Mouse (Mus musculus) hindbrain, embryonic 11.5 days (tissue): ENCODE measurements around the gene Amt. TPM values are rescaled to one million over a fixed set of nuclear protein-coding genes. Genes with fewer than 3 reads are reported as not detected.
A peak's percentile ranks its signal among the peaks of the same experiment; 100 is the strongest.
"Not testable (repeated sequence)": the region's sequence is repeated elsewhere in the genome, so short reads cannot be mapped to it uniquely, and the experiment has no call there.

Source experiments
- ATAC-seq: fragments of 200-750 bp; cut with Nextera tagmentation; 2 replicates; pipeline ENCODE4 v1.8.0; 2017; ENCODE audit warnings: mild to moderate bottlenecking, moderate TSS enrichment, moderate library complexity; ENCODE audit not compliant: low FRiP score
- DNase-seq: peaks from one replicate; pipeline ENCODE4 v3.0.0-alpha.2; 2015; ENCODE audit warnings: low spot score
- H3K27ac ChIP-seq: fragments of 300-500 bp; sonication (generic); 2 replicates; pipeline ENCODE4 v1.5.1; 2014; ENCODE audit warnings: mild to moderate bottlenecking, low read depth, low read length
- H3K27me3 ChIP-seq: fragments of 300-500 bp; sonication (generic); 2 replicates; pipeline ENCODE4 v1.6.1; 2014; ENCODE audit warnings: mild to moderate bottlenecking, low read length, moderate library complexity, mixed read lengths; ENCODE audit not compliant: control insufficient read depth, insufficient read depth
- H3K36me3 ChIP-seq: fragments of 300-500 bp; sonication (generic); 2 replicates; pipeline ENCODE4 v1.6.1; 2014; ENCODE audit warnings: mild to moderate bottlenecking, low read length, moderate library complexity, mixed read lengths; ENCODE audit not compliant: control insufficient read depth, insufficient read depth
- H3K4me1 ChIP-seq: fragments of 300-500 bp; sonication (generic); replicated peaks from 2 replicates; pipeline ENCODE4 v1.6.1; 2014; ENCODE audit warnings: low read length, mixed read lengths; ENCODE audit not compliant: control insufficient read depth, insufficient read depth
- H3K4me2 ChIP-seq: fragments of 300-500 bp; sonication (generic); replicated peaks from 2 replicates; pipeline ENCODE4 v1.6.1; 2014; ENCODE audit warnings: mild to moderate bottlenecking, low read depth, low read length
- H3K4me3 ChIP-seq: fragments of 300-500 bp; sonication (generic); 2 replicates; pipeline ENCODE4 v1.5.1; 2014; ENCODE audit warnings: low read depth, low read length
- H3K9ac ChIP-seq: fragments of 300-500 bp; sonication (generic); 2 replicates; pipeline ENCODE4 v1.6.1; 2014; ENCODE audit warnings: low read depth, low read length
- H3K9me3 ChIP-seq: fragments of 300-500 bp; sonication (generic); 2 replicates; pipeline ENCODE4 v1.6.1; 2016; ENCODE audit warnings: low read length; ENCODE audit not compliant: control insufficient read depth
- WGBS: fragments of 180-500 bp; shearing (Covaris S2); extraction: QIAGEN DNeasy Blood & Tissue Kit; methylation state at CpG from one replicate; pipeline ENCODE4 v1.1.7; 2014; 5-methylcytosine and 5-hydroxymethylcytosine counted together
- polyA plus RNA-seq: library from polyadenylated mRNA; unstranded; fragments of >200 nt; fragmentation: Nextera tagmentation; extraction: Ambion mirVana; gene quantifications from 2 replicates; pipeline ENCODE4 v1.2.1, GENCODE M21; 2014

The Amt gene
- polyA plus RNA-seq, 1 experiment from 2014 or later, result 23.8 TPM

DNA sequence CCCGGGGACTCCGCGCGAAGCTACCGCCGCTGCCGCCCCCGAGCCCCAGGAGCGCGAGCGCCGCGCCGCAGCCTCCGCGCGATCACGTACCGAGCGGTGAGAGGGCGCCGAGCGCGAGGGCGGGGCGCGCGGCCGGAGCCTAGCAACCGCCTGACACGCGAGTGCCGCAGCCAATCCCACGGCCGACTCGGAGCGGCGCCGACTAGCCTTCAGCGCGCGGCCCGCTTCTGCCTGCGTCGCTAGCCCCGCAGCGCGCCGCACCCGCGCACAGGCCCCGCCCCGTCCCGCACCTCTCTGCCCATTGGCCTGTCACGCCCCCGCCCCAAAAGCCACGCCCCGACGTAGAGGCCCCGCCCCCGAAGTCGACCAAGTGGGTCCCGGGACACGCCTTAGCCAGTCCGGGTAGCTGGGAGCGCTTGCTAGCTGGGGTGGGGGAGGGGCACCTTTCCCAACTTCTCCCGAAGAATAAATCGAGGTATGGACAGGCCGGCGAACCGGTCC, 32.9 kb upstream of the Amt start, which contains the start of gene Dag1:
Gene Dag1, minus strand, starts transcription at position 269 of the 501 bp plus-strand sequence.
- Histone ChIP-seq H3K27ac (peak within 1 kb of the TSS; percentile 84), H3K4me3 (peak within 1 kb of the TSS; percentile 87), H3K36me3 (no peaks in the 10 kb centered on the region), H3K9me3 (no peaks in the 10 kb centered on the region), H3K9ac (peak within 1 kb of the TSS; percentile 87), H3K4me2 (peak within 1 kb of the TSS; percentile 80), H3K4me1 (no peaks in the 10 kb centered on the region), H3K27me3 (no peaks in the 10 kb centered on the region)
- ATAC-seq (peak; percentile 98), DNase-seq (peak; percentile 99)
- under 1% methylated on average over 56 of the region's 71 CpGs for WGBS

DNA sequence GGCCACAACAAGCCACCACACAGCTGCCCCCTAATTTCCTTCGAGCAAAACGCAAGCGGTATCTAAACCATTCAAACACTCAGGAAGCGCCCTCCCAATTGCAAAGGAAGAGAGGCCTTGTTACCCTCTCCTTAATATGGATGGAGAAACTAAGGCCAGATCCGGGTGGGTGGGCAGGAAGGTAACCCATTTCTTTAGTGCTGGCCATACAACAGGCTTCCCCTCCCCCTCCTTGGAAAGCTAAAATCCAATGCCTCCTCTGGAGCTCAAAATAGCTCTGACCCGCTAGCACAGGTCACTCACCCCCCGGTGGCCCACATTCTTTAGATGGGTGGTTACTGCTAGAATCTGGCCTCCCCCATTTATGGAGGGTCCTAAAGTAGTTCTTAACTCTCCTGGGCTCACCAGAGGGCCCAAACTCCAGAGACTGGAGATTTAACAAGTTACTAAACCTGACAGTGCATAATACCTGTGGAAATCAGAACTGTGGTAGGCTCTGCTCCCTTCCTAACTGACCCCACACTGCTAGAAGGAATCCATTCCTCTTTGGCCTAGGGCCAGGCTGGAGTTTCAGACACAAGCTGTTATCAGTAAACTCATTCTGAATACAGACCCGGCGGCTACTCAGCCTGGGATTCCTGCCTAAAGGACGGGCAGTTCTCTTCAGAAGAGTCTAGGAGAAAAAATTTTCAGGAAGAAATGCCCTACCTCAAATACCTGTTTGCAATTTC, 32.3 kb upstream of the Amt start:
- Histone ChIP-seq H3K4me2 (peak overlapping the region; percentile 80), H3K27me3 (no peaks in the 10 kb centered on the region), H3K9ac (peak overlapping the region; percentile 45; the same call in 1 of the 2 replicates), H3K27ac (peak overlapping the region; percentile 67), H3K9me3 (no peaks in the 10 kb centered on the region), H3K4me3 (peak overlapping the region; percentile 87), H3K4me1 (no peaks in the 10 kb centered on the region), H3K36me3 (no peaks in the 10 kb centered on the region)
- WGBS, result 17% methylated on average over 10 of the region's 10 CpGs
- DNase-seq (no peak), ATAC-seq (peak; percentile 61)

DNA sequence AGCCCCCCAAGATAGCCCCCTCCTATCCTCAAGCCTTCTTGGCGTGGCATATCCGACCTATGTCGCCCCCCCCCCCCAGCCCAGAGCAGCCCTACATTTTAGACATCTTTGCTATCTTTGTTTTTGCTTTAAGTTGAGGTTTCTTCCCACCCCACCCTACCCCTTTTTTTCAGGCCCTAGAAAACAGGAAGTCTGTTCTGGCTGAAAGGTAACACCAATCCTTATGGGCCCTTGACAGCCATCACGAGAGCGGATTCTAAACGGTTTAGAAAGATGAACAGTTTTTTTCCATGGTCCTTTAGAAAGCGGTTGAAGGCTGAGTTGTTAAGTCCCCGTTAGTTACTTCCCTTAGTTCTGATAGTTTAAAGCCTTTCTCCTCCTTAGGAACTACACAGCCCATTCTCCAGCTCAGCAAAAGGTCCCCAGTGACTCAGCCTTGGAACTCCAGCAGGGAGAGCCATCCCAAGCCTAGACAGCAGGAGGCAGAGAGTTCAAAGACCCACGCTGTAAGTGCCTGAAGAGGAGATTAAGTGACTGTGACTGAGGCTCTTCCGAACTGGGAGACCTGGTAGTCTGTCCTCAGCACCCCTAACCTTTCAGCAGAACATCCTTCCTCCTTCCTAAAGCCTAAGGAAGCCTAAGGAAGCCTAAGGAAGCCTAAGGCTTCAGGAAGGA, 30.3 kb upstream of the Amt start:
- H3K9me3 ChIP-seq, result no peaks in the 10 kb centered on the region
- WGBS, result 68% methylated on average over 10 of the region's 10 CpGs
- no peak overlapping the region for H3K4me3 ChIP-seq

DNA sequence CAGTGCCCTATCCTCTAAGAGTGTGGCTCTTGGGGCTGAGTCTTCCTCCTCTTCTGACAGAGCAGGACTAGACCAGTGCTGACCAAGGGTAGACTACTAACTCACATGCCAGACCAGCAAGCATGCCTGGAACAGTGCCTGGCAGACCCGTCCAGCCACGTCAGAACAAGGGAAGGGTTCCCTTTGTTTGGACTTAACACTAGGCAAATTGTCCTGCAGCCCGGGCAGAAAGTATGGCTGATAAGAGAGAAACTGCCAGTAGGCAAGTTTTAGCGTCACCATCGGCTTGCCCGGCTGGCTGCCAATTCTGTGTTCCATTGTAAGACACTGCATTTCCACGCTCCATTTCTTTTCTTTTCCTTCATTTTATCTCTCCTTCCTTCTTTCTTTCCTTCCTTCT, 29.0 kb upstream of the Amt start:
- no peaks in the 10 kb centered on the region for H3K4me1 ChIP-seq
- WGBS, result 88% methylated on average over 7 of the region's 7 CpGs
- H3K9me3 ChIP-seq, result no peaks in the 10 kb centered on the region
- H3K27me3 ChIP-seq, result no peaks in the 10 kb centered on the region
- H3K36me3 ChIP-seq, result no peaks in the 10 kb centered on the region
- H3K4me3 ChIP-seq, result no peak overlapping the region
- H3K27ac ChIP-seq, result no peak overlapping the region
- ATAC-seq (no peak), DNase-seq (no peak)
- H3K4me2 ChIP-seq, result no peak overlapping the region
- no peak overlapping the region for H3K9ac ChIP-seq

More for the DNA sequence above, 30.3 kb upstream of the Amt start:
- no peaks in the 10 kb centered on the region for H3K36me3 ChIP-seq
- no peaks in the 10 kb centered on the region for H3K27me3 ChIP-seq
- no peak overlapping the region for H3K27ac ChIP-seq
- ATAC-seq (no peak), DNase-seq (no peak)
- H3K9ac ChIP-seq, result no peak overlapping the region
- no peak overlapping the region for H3K4me2 ChIP-seq
- no peaks in the 10 kb centered on the region for H3K4me1 ChIP-seq

DNA sequence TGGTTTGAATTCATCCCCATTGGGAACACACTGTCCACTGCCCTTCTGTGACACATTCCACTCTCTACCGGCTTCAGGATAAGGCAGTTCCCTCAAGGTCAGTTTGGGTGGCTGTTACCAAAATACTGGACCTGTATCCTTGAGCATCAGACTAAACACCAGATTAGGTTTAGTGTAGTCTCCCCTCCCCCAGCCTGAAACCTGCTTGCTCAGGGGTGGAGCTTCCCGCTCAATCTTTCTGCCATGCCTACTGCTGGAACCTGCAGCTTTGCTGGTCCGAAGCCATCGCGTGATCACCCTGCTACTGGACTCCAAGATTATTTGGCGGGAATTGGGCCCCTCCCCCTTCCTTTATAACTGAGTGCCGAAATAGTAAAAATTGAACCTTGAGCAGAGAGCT, 28.0 kb upstream of the Amt start:
- H3K27me3 ChIP-seq, H3K4me3 ChIP-seq, H3K36me3 ChIP-seq, DNase-seq, H3K9me3 ChIP-seq, H3K27ac ChIP-seq, H3K9ac ChIP-seq, H3K4me2 ChIP-seq, ATAC-seq, H3K4me1 ChIP-seq: not testable (repeated sequence)
- 90% methylated on average over 6 of the region's 7 CpGs for WGBS

DNA sequence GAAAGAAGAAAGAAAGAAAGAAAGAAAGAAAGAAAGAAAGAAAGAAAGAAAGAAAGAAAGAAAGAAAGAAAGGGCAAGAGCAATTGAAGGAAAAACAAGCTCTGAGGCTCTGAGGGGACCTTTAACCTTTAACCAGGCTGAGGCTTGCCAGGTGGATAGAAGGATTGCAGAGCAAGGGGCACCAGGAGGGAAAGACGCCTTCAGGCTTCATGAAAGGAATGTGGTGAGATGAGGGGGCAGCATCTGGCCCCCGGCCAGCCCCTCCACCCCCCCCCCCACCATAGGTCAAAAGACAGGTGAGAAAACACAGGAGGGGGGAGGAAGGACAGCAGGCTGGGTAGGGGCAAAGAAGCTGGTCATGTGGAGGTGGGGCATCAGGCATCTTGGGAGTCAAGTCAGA, 24.7 kb upstream of the Amt start:
- Histone ChIP-seq H3K9ac (no peak overlapping the region), H3K27ac (no peak overlapping the region), H3K4me3 (no peak overlapping the region), H3K4me1 (no peaks in the 10 kb centered on the region), H3K27me3 (no peaks in the 10 kb centered on the region), H3K36me3 (no peaks in the 10 kb centered on the region), H3K9me3 (no peaks in the 10 kb centered on the region), H3K4me2 (no peak overlapping the region)
- ATAC-seq (no peak), DNase-seq (no peak)
- 46% methylated on average over 2 of the region's 2 CpGs for WGBS

DNA sequence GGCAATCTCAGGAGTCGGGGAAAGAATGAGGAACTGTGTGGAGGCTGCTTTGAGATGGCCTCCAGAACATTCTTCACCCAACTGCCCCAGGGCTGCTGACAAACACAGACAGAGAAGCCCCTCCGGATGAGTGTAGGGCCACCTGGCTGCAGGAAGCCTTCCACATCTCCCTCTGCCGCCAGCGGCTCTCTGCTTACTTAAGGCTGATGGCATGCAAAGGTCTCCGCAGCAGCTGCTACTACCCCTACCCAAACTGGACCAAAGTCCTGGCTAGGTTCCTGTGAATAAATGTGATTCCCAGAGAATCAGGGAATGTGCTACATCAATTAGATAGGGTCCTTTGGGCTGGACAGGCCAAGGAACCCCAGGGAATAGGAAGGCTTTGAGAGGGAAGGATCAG, 24.0 kb upstream of the Amt start:
- ATAC-seq, result no peak
- no peaks in the 10 kb centered on the region for H3K4me1 ChIP-seq
- no peaks in the 10 kb centered on the region for H3K36me3 ChIP-seq
- H3K27ac ChIP-seq, result no peak overlapping the region
- H3K4me2 ChIP-seq, result no peak overlapping the region
- no peak for DNase-seq
- no peak overlapping the region for H3K9ac ChIP-seq
- H3K4me3 ChIP-seq, result no peak overlapping the region
- H3K9me3 ChIP-seq, result no peaks in the 10 kb centered on the region
- 80% methylated on average over 5 of the region's 5 CpGs for WGBS
- no peaks in the 10 kb centered on the region for H3K27me3 ChIP-seq

DNA sequence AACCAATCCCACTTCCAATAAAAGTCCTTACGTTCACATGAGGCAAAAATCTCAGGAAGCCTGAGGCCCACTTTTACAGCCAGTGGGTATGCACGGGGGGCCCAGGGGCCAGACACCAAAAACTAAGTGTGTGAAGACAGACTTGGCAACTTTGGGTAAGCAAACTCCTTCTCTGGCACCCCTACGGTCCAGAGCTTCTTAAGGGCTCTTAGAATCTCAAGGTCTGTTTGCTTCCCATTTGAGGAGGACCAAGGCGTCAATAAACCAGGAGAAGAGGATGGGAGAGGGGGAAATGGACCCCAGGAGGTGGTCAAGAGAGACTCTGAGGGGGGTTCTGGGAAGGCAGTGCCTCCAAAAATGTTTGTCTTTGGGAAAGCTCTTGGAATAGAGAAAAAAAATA, 23.2 kb upstream of the Amt start:
- Histone ChIP-seq H3K9ac (no peak overlapping the region), H3K27ac (no peak overlapping the region), H3K4me2 (no peak overlapping the region), H3K36me3 (no peaks in the 10 kb centered on the region), H3K27me3 (no peaks in the 10 kb centered on the region), H3K4me1 (no peaks in the 10 kb centered on the region), H3K4me3 (no peak overlapping the region), H3K9me3 (no peaks in the 10 kb centered on the region)
- WGBS, result 84% methylated on average over 4 of the region's 4 CpGs
- DNase-seq (no peak), ATAC-seq (no peak)
